Mouse (Mus musculus): ENCODE measurements around the gene Msi2. TPM values are rescaled to one million over a fixed set of nuclear protein-coding genes. Genes with fewer than 3 reads are reported as not detected.

The Msi2 gene
- total RNA-seq, 1 experiment from 2014 or later = 97.9 TPM

- ATAC-seq (ENCODE audit: extremely low read depth, insufficient number of reproducible peaks, low FRiP score, poor library complexity, severe bottlenecking) = no peak
Observed at GRCm38 (mm10) chr11:88648407-88648806, 69.9 kb downstream of the Msi2 start.

GRCm38 (mm10) chr11:88646493-88646892, 71.8 kb downstream of the Msi2 start:
- ATAC-seq (ENCODE audit: extremely low read depth, insufficient number of reproducible peaks, low FRiP score, poor library complexity, severe bottlenecking) = no peak

- no peak for ATAC-seq (ENCODE audit: extremely low read depth, insufficient number of reproducible peaks, low FRiP score, poor library complexity, severe bottlenecking)
Observed at GRCm38 (mm10) chr11:88645821-88646220, 72.5 kb downstream of the Msi2 start.

- ATAC-seq (ENCODE audit: extremely low read depth, insufficient number of reproducible peaks, low FRiP score, poor library complexity, severe bottlenecking) = no peak
Observed at GRCm38 (mm10) chr11:88644719-88645118, 73.6 kb downstream of the Msi2 start.

GRCm38 (mm10) chr11:88639862-88640261, 78.5 kb downstream of the Msi2 start:
- no peak for ATAC-seq (ENCODE audit: extremely low read depth, insufficient number of reproducible peaks, low FRiP score, poor library complexity, severe bottlenecking)

- no peak for ATAC-seq (ENCODE audit: extremely low read depth, insufficient number of reproducible peaks, low FRiP score, poor library complexity, severe bottlenecking)
Observed at GRCm38 (mm10) chr11:88638936-88639542, 79.3 kb downstream of the Msi2 start.

GRCm38 (mm10) chr11:88638254-88638653, 80.1 kb downstream of the Msi2 start:
- ATAC-seq (ENCODE audit: extremely low read depth, insufficient number of reproducible peaks, low FRiP score, poor library complexity, severe bottlenecking) = no peak

- no peak for ATAC-seq (ENCODE audit: extremely low read depth, insufficient number of reproducible peaks, low FRiP score, poor library complexity, severe bottlenecking)
Observed at GRCm38 (mm10) chr11:88636934-88637333, 81.4 kb downstream of the Msi2 start.

GRCm38 (mm10) chr11:88636319-88636718, 82.0 kb downstream of the Msi2 start:
- no peak for ATAC-seq (ENCODE audit: extremely low read depth, insufficient number of reproducible peaks, low FRiP score, poor library complexity, severe bottlenecking)

- no peak for ATAC-seq (ENCODE audit: extremely low read depth, insufficient number of reproducible peaks, low FRiP score, poor library complexity, severe bottlenecking)
Observed at GRCm38 (mm10) chr11:88634627-88635026, 83.7 kb downstream of the Msi2 start.

GRCm38 (mm10) chr11:88631932-88632230, 86.4 kb downstream of the Msi2 start:
- ATAC-seq (ENCODE audit: extremely low read depth, insufficient number of reproducible peaks, low FRiP score, poor library complexity, severe bottlenecking) = no peak

- no peak for ATAC-seq (ENCODE audit: extremely low read depth, insufficient number of reproducible peaks, low FRiP score, poor library complexity, severe bottlenecking)
Observed at GRCm38 (mm10) chr11:88631084-88631931, 87.0 kb downstream of the Msi2 start.

- no peak for ATAC-seq (ENCODE audit: extremely low read depth, insufficient number of reproducible peaks, low FRiP score, poor library complexity, severe bottlenecking)
Observed at GRCm38 (mm10) chr11:88629619-88630018, 88.7 kb downstream of the Msi2 start.

- ATAC-seq (ENCODE audit: extremely low read depth, insufficient number of reproducible peaks, low FRiP score, poor library complexity, severe bottlenecking) = no peak
Observed at GRCm38 (mm10) chr11:88629165-88629564, 89.1 kb downstream of the Msi2 start.

- no peak for ATAC-seq (ENCODE audit: extremely low read depth, insufficient number of reproducible peaks, low FRiP score, poor library complexity, severe bottlenecking)
Observed at GRCm38 (mm10) chr11:88628676-88629075, 89.6 kb downstream of the Msi2 start.

- ATAC-seq (ENCODE audit: extremely low read depth, insufficient number of reproducible peaks, low FRiP score, poor library complexity, severe bottlenecking) = no peak
Observed at GRCm38 (mm10) chr11:88627327-88627726, 91.0 kb downstream of the Msi2 start.

GRCm38 (mm10) chr11:88626576-88626975, 91.7 kb downstream of the Msi2 start:
- ATAC-seq (ENCODE audit: extremely low read depth, insufficient number of reproducible peaks, low FRiP score, poor library complexity, severe bottlenecking) = no peak

- ATAC-seq (ENCODE audit: extremely low read depth, insufficient number of reproducible peaks, low FRiP score, poor library complexity, severe bottlenecking) = no peak
Observed at GRCm38 (mm10) chr11:88626061-88626460, 92.3 kb downstream of the Msi2 start.

- ATAC-seq (ENCODE audit: extremely low read depth, insufficient number of reproducible peaks, low FRiP score, poor library complexity, severe bottlenecking) = no peak
Observed at GRCm38 (mm10) chr11:88625063-88625462, 93.2 kb downstream of the Msi2 start.

- ATAC-seq (ENCODE audit: extremely low read depth, insufficient number of reproducible peaks, low FRiP score, poor library complexity, severe bottlenecking) = no peak
Observed at GRCm38 (mm10) chr11:88624627-88625026, 93.7 kb downstream of the Msi2 start.

- ATAC-seq (ENCODE audit: extremely low read depth, insufficient number of reproducible peaks, low FRiP score, poor library complexity, severe bottlenecking) = no peak
Observed at GRCm38 (mm10) chr11:88623671-88624070, 94.6 kb downstream of the Msi2 start.

All from neutrophil, adult 5-6 weeks (primary cell).